Mouse (Mus musculus) midbrain, embryonic 10.5 days (tissue): ENCODE data around the gene Clca3a2. TPM values are rescaled to one million over a fixed set of nuclear protein-coding genes. Genes with fewer than 3 reads are reported as not detected.
"Not testable (repeated sequence)": the region's sequence is repeated elsewhere in the genome, so short reads cannot be mapped to it uniquely, and the experiment has no call there.

Experiments used
- DNase-seq: peaks from one replicate; pipeline ENCODE4 v3.0.0-alpha.2; 2017; ENCODE audit warnings: low spot score
- H3K27ac ChIP-seq: fragments of 300-500 bp; sonication (generic); replicated peaks from 2 replicates; pipeline ENCODE4 v1.5.1; 2016; ENCODE audit warnings: mild to moderate bottlenecking
- H3K27me3 ChIP-seq: fragments of 300-500 bp; sonication (generic); 2 replicates; pipeline ENCODE4 v1.6.1; 2016; ENCODE audit warnings: low read depth, mild to moderate bottlenecking; ENCODE audit not compliant: poor library complexity, severe bottlenecking
- H3K36me3 ChIP-seq: fragments of 300-500 bp; sonication (generic); 2 replicates; pipeline ENCODE4 v1.6.1; 2016; ENCODE audit warnings: mild to moderate bottlenecking, moderate library complexity
- H3K4me1 ChIP-seq: fragments of 300-500 bp; sonication (generic); 2 replicates; pipeline ENCODE4 v1.6.1; 2016
- H3K4me3 ChIP-seq: fragments of 300-500 bp; sonication (generic); 2 replicates; pipeline ENCODE4 v1.5.1; 2016; ENCODE audit warnings: mild to moderate bottlenecking, moderate library complexity
- H3K9me3 ChIP-seq: fragments of 300-500 bp; sonication (generic); replicated peaks from 2 replicates; pipeline ENCODE4 v1.6.1; 2016; ENCODE audit warnings: mild to moderate bottlenecking
- WGBS: fragments of 180-500 bp; shearing (Covaris S2); methylation state at CpG from one replicate; pipeline ENCODE4 v1.1.7; 2016; 5-methylcytosine and 5-hydroxymethylcytosine counted together
- polyA plus RNA-seq: library from polyadenylated mRNA; unstranded; fragments of >200 nt; fragmentation: Nextera tagmentation; extraction: Ambion mirVana; gene quantifications from 2 replicates; pipeline ENCODE4 v1.2.1, GENCODE M21; 2016

Clca3a2 gene
- polyA plus RNA-seq, 1 experiment from 2014 or later, result not detected

DNA sequence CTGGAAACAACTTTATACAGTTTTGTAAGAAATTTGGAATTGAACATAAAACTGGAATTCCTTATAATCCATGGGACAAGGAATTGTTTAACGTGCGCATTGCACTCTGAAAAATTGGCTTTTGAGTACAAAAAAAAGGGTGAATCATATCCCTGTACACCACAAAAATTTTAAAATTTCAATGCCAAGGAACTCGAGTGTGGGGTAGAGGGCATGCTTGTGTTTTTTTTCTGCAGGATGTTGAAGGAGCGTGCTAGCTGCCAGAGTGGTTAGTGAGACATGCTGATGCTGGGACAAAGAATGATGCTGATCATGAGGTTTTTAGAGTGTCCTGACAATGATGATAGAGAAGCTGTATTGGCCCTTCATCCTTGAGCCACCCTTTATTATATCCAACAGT lies 54.1 kb downstream of the Clca3a2 start:
- DNase-seq, result no peak
- no peaks in the 10 kb centered on the region for H3K9me3 ChIP-seq
- no peak overlapping the region for H3K27ac ChIP-seq
- WGBS, result 89% methylated on average over 4 of the region's 4 CpGs
- no peaks in the 10 kb centered on the region for H3K27me3 ChIP-seq
- no peaks in the 10 kb centered on the region for H3K36me3 ChIP-seq
- H3K4me1 ChIP-seq, result no peaks in the 10 kb centered on the region
- no peak overlapping the region for H3K4me3 ChIP-seq

DNA sequence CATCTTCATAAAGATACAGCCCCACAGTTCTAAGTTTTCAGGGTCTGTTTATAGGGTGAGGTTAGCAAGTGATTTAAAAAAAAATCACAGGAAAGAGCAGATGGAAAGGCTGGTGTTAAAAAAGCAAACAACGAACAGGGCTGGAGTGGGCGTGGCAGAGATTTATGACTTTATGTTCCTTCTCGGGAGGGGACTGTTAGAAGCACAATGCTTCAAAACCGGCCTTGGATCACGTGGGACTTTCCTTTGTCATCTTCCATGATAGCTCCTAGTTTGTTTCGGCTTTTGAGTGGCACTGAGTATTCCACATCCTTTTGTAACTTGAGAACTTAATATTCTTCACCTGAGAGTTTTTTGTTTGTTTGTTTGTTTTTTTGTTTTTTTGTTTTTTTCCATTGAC lies 57.8 kb downstream of the Clca3a2 start:
- H3K4me1 ChIP-seq, result no peaks in the 10 kb centered on the region
- H3K27ac ChIP-seq, result no peak overlapping the region
- no peak overlapping the region for H3K4me3 ChIP-seq
- H3K36me3 ChIP-seq, result no peaks in the 10 kb centered on the region
- 78% methylated on average over 6 of the region's 6 CpGs for WGBS
- DNase-seq, result no peak
- no peaks in the 10 kb centered on the region for H3K27me3 ChIP-seq
- H3K9me3 ChIP-seq, result no peaks in the 10 kb centered on the region

DNA sequence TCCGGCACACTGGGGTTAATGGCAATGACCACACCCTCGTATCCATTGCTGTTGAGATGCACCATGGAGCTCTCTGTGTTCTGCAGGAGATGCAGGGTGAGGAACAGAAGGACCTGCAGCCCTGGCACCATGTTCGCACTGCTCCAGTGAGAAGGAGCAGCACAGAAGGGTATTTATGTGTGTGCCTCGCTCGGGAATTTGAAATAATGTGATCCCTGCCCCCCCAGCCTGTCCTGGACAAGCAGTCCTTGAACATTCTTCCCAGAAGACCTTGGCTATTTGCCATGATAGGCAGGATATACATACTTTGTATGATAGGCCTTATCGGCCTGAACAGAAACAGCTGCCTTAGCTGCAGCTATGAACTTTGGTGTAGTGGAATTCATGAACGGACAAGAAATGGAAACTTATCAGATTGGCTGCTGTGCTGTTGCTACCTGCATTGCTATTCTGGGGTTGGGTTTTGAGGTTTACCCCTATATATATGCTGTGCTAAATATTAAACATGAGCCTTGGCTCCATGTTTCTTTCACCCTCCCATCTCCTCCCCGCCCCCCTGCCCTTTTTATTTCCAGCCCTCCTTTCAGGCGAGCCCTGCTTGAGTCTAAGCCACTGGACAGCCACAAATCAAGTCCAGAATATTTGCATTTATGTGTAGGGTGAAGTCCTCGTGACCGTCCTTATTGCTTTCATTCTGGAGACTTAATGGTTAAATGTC lies 58.5 kb downstream of the Clca3a2 start, which contains the start of gene Clca3a1:
Gene Clca3a1 (minus strand): TSS at position 386 of the 718 bp plus-strand sequence.
- Histone ChIP-seq H3K4me3 (no peak within 1 kb of the TSS), H3K4me1 (no peaks in the 10 kb centered on the region), H3K9me3 (no peaks in the 10 kb centered on the region), H3K27ac (no peak within 1 kb of the TSS), H3K27me3 (no peaks in the 10 kb centered on the region), H3K36me3 (no peaks in the 10 kb centered on the region)
- WGBS, result 87% methylated on average over 10 of the region's 11 CpGs
- no peak for DNase-seq

DNA sequence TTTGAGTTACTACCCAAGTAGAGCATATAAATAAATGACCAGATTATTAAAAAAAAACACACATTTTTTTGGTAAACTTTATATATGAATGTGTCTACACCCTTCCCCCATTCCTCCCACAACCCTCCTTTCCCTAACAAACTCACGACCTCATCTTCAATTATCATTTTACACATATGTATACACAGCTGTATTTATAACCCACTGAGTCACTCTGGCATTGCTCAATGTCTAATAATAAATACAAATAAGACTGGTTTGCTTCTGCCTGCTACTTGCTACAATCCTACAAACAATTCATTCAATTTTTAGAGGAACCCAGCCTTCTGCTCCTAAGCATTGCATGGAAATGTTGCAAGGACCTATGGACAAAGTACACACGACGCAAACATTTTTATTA lies 59.6 kb downstream of the Clca3a2 start:
- H3K9me3 ChIP-seq, result no peaks in the 10 kb centered on the region; the same call in 1 of the 2 replicates
- H3K36me3 ChIP-seq, result no peaks in the 10 kb centered on the region
- 93% methylated on average over 3 of the region's 3 CpGs for WGBS
- no peaks in the 10 kb centered on the region for H3K27me3 ChIP-seq
- H3K27ac ChIP-seq, result no peak overlapping the region
- H3K4me3 ChIP-seq, result no peak overlapping the region
- DNase-seq, result no peak
- no peaks in the 10 kb centered on the region for H3K4me1 ChIP-seq

DNA sequence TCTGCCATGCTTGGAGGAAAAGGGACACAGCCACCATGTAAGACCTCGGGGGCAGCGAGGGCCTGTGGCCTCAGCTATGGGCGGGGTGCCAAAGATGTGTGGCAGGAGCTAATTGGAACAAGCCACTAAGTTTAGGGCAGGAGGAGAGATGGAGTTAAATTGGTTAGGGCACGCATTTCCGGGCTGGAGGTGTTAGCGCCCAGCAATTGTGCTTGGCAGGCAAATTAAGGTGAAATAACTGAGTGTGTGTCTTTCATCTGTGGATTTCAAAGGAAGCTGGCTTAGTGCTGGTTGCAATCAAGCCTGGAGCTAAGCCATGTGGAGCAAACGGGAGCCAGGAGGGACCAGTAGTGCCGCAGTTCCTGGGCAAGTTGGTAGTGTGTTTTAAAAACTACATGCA lies 63.2 kb downstream of the Clca3a2 start:
- not testable (repeated sequence) for DNase-seq, H3K4me3 ChIP-seq, H3K9me3 ChIP-seq, H3K27me3 ChIP-seq, H3K36me3 ChIP-seq, H3K27ac ChIP-seq, H3K4me1 ChIP-seq
- 93% methylated on average over 8 of the region's 8 CpGs for WGBS

DNA sequence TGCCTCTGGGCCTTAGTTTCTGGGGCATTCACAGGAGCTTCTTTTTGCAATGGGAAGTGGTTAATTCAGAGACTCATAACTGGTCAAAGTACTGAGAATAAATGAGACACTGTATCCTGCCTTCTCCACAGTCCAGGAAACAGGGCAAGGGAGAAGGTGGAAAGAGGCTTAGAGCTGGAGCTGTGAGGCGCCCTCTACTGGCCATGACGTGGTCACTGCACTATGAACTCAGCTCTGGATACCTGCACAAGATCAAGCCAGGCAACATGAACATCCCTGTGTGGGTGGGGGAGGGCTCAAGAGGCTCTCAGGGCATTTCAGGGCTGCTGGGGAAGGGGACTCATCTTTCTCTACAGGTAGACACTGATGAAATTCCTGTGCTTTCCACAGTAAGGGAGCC lies 66.2 kb downstream of the Clca3a2 start:
- Histone ChIP-seq H3K27me3 (no peaks in the 10 kb centered on the region), H3K9me3 (no peaks in the 10 kb centered on the region; the same call in 1 of the 2 replicates), H3K4me3 (no peak overlapping the region), H3K4me1 (no peaks in the 10 kb centered on the region), H3K36me3 (no peaks in the 10 kb centered on the region), H3K27ac (no peak overlapping the region)
- WGBS, result 5% methylated on average over 2 of the region's 2 CpGs
- no peak for DNase-seq

DNA sequence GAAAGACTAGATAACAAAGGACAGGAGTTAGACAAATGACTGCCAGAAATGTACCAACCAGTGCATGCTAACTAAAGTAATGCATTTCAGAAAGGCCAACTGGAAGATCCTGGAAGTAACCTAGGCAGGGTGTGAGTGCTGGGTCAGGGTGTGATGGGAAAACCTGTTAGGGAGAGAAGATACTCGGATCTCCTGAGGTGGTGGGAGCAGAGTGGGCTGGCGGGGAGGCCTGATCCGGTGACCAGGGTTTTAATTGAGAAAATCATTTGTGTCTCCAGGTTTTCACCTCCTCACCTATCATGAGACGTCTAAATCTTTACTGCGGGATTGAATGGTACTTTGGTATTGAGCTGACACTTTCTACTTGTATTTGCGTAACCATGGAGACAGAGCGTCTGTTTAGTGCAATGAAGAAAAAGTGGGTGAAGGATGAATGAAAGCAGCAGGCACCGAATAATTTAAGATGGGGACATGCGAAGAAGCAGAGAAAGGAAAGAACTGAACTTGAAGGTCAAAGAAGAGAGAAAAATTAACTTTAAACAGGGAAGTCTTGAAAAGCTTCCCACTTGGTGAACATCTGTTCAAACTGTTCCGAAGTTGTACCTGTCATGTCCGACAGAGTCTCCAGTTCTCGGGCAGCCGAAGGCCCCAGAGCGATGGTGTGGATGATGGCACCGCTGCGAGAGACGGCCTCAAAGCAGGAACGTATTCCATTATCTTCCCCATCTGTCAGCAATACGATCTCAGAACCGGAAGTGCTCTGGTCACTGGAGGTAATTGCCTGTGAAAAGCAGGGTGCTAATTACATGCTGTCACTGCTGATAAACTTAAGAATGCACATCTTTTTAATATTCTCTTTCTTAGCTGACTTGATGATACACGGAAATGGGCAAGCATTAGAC lies 70.0 kb downstream of the Clca3a2 start:
- not testable (repeated sequence) for DNase-seq, H3K9me3 ChIP-seq, H3K27ac ChIP-seq, H3K4me1 ChIP-seq, H3K4me3 ChIP-seq, H3K36me3 ChIP-seq, H3K27me3 ChIP-seq
- WGBS, result 74% methylated on average over 20 of the region's 21 CpGs

DNA sequence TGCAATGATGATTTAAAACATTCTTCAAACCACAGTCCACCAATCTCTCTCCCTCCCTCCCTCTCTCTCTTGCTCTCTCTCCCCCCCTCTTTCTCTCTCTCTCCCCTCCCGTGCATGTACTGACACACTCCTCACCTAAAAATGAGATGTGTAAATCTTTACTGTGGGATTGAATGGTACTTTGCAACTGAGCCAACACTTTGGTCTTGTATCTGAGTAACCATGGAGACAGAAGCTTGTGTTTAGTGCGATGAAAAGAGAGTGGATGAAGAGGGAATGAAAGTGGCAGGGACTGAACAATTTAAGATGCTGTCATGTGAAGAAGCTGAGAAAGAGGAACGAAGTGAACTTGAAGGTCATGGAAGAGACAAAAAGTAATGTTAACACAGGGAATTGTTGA lies 71.6 kb downstream of the Clca3a2 start:
- WGBS, result 45% methylated on average over 3 of the region's 3 CpGs
- not testable (repeated sequence) for DNase-seq, H3K27ac ChIP-seq, H3K4me1 ChIP-seq, H3K4me3 ChIP-seq, H3K36me3 ChIP-seq, H3K27me3 ChIP-seq, H3K9me3 ChIP-seq

Other genes with a start within 250 kb of the Clca3a2 start
- 14.9 and 15.1 TPM in 2 replicates for gene Hs2st1, start 249.3 kb downstream of the Clca3a2 start, polyA plus RNA-seq
- 513 and 526 TPM in 2 replicates for gene Selenof, start 249.2 kb downstream of the Clca3a2 start, polyA plus RNA-seq
- 65.2 and 71.0 TPM in 2 replicates for gene Sh3glb1, start 99.2 kb downstream of the Clca3a2 start, polyA plus RNA-seq
- gene Clca3a1, start 58.5 kb downstream of the Clca3a2 start, polyA plus RNA-seq, result not detected in 2 replicates
- not detected in 2 replicates for gene Clca3b, start 29.9 kb upstream of the Clca3a2 start, polyA plus RNA-seq
- not detected in 2 replicates for gene Clca4b, start 113.0 kb upstream of the Clca3a2 start, polyA plus RNA-seq
- not detected in 2 replicates for gene Clca4a, start 155.6 kb upstream of the Clca3a2 start, polyA plus RNA-seq
- gene Clca1, start 213.3 kb upstream of the Clca3a2 start, polyA plus RNA-seq, result not detected in 2 replicates